Mouse (Mus musculus): ENCODE measurements around the gene Wipf1.

GRCm38 (mm10) chr2:73547256-73547655, 17.7 kb upstream of the Wipf1 start:
- TF ChIP-seq USF1 (IDR thresholded peaks at IDR 0.05; ENCODE audit: low read depth) (no peak), POLR2A (IDR thresholded peaks at IDR 0.05; ENCODE audit: insufficient read length, low read depth) (no peak), E2F4 (IDR thresholded peaks at IDR 0.05; ENCODE audit: insufficient read depth) (no peak), MAX (IDR thresholded peaks at IDR 0.05; ENCODE audit: low read depth) (no peak), CEBPB (IDR thresholded peaks at IDR 0.05; ENCODE audit: insufficient read depth, poor library complexity, severe bottlenecking) (peak; percentile 99), POLR2AphosphoS2 (IDR thresholded peaks at IDR 0.05; ENCODE audit: insufficient read length, low read depth) (no peak)
